Mouse (Mus musculus): ENCODE results near the gene Ephb1. TPM values are rescaled to one million over a fixed set of nuclear protein-coding genes. Genes with fewer than 3 reads are reported as not detected.

Gene Ephb1
- total and polyA plus RNA-seq, 3 experiments: not detected

GRCm38 (mm10) chr9:101903406-101903805 lies 451.1 kb downstream of the Ephb1 start:
- H3K4me1 ChIP-seq (ENCODE audit: control insufficient read depth in 1 of 2, insufficient read depth in 2 of 2, low read length in 2 of 2): no peaks in the 10 kb centered on the region
- no peak overlapping the region for H3K4me3 ChIP-seq (ENCODE audit: control insufficient read depth in 1 of 2, insufficient read depth in 1 of 2, low read depth in 2 of 2, low read length in 2 of 2)
- DNase-seq (ENCODE audit: low read depth, low spot score): no peak
- H3K27me3 ChIP-seq (ENCODE audit: control insufficient read depth in 1 of 2, insufficient read depth in 2 of 2, low read length in 2 of 2): no peaks in the 10 kb centered on the region
- no peaks in the 10 kb centered on the region for H3K36me3 ChIP-seq (ENCODE audit: control insufficient read depth in 1 of 2, insufficient read depth in 2 of 2, low read length in 2 of 2)
- no peak overlapping the region for H3K9ac ChIP-seq (ENCODE audit: control insufficient read depth, low read depth, low read length, poor library complexity, severe bottlenecking)
- H3K9me3 ChIP-seq (replicated peaks; ENCODE audit: insufficient read depth, low read length): no peaks in the 10 kb centered on the region
- H3K79me2 ChIP-seq (ENCODE audit: control insufficient read depth, insufficient read depth, low read length, poor library complexity): no peaks in the 10 kb centered on the region
- TF ChIP-seq ZKSCAN1 (IDR thresholded peaks at IDR 0.05; ENCODE audit: low read depth, low read length) (no peak), TCF12 (IDR thresholded peaks at IDR 0.05; ENCODE audit: low read depth, low read length) (no peak), HCFC1 (IDR thresholded peaks at IDR 0.05; ENCODE audit: low read depth, low read length) (no peak), POLR2A (IDR thresholded peaks at IDR 0.05; ENCODE audit: control insufficient read depth in 1 of 2, insufficient read depth in 1 of 2, low read depth in 1 of 2, low read length in 2 of 2, poor library complexity in 1 of 2) (no peak), MAX (IDR thresholded peaks at IDR 0.05; ENCODE audit: low read length) (no peak), USF1 (IDR thresholded peaks at IDR 0.05; ENCODE audit: low read depth, low read length) (no peak), CTCF (IDR thresholded peaks at IDR 0.05 in 2 of 3, conservative IDR thresholded peaks at IDR 0.05 in 1 of 3; ENCODE audit: control insufficient read depth in 1 of 3, insufficient read depth in 1 of 3, low read depth in 2 of 3, low read length in 3 of 3, poor library complexity in 1 of 3, severe bottlenecking in 1 of 3) (no peak), NRF1 (IDR thresholded peaks at IDR 0.05; ENCODE audit: insufficient read depth, low read depth, low read length, poor library complexity, severe bottlenecking) (no peak), MYB (IDR thresholded peaks at IDR 0.05; ENCODE audit: low read depth, low read length) (no peak), TAL1 (IDR thresholded peaks at IDR 0.05; ENCODE audit: low read length) (no peak)
- H3K27ac ChIP-seq (ENCODE audit: control insufficient read depth, low read depth, low read length): no peak overlapping the region

- no peak overlapping the region for H3K9ac ChIP-seq (ENCODE audit: control insufficient read depth, low read depth, low read length, poor library complexity, severe bottlenecking)
- no peaks in the 10 kb centered on the region for H3K4me1 ChIP-seq (ENCODE audit: control insufficient read depth in 1 of 2, insufficient read depth in 2 of 2, low read length in 2 of 2)
- H3K4me3 ChIP-seq (ENCODE audit: control insufficient read depth in 1 of 2, insufficient read depth in 1 of 2, low read depth in 2 of 2, low read length in 2 of 2): no peak overlapping the region
- H3K79me2 ChIP-seq (ENCODE audit: control insufficient read depth, insufficient read depth, low read length, poor library complexity): no peaks in the 10 kb centered on the region
- TF ChIP-seq CHD2 (IDR thresholded peaks at IDR 0.05; ENCODE audit: low read length) (no peak), MAFK (IDR thresholded peaks at IDR 0.05; ENCODE audit: borderline replicate concordance, low read depth, low read length) (peak; percentile 44; the same call in 1 of the 2 replicates)
- H3K27me3 ChIP-seq (ENCODE audit: control insufficient read depth in 1 of 2, insufficient read depth in 2 of 2, low read length in 2 of 2): no peaks in the 10 kb centered on the region
- no peaks in the 10 kb centered on the region for H3K9me3 ChIP-seq (replicated peaks; ENCODE audit: insufficient read depth, low read length)
- DNase-seq (ENCODE audit: low read depth, low spot score): no peak
- H3K36me3 ChIP-seq (ENCODE audit: control insufficient read depth in 1 of 2, insufficient read depth in 2 of 2, low read length in 2 of 2): no peaks in the 10 kb centered on the region
- H3K27ac ChIP-seq (ENCODE audit: control insufficient read depth, low read depth, low read length): no peak overlapping the region
Measured at GRCm38 (mm10) chr9:101897851-101898250, 456.6 kb downstream of the Ephb1 start.

- H3K4me3 ChIP-seq (ENCODE audit: control insufficient read depth in 1 of 2, insufficient read depth in 1 of 2, low read depth in 2 of 2, low read length in 2 of 2): no peak overlapping the region
- no peaks in the 10 kb centered on the region for H3K9me3 ChIP-seq (replicated peaks; ENCODE audit: insufficient read depth, low read length)
- H3K4me1 ChIP-seq (ENCODE audit: control insufficient read depth in 1 of 2, insufficient read depth in 2 of 2, low read length in 2 of 2): no peaks in the 10 kb centered on the region
Measured at GRCm38 (mm10) chr9:101883295-101883694, 471.2 kb downstream of the Ephb1 start.

More at GRCm38 (mm10) chr9:101883295-101883694, 471.2 kb downstream of the Ephb1 start:
- Histone ChIP-seq H3K9ac (ENCODE audit: control insufficient read depth, low read depth, low read length, poor library complexity, severe bottlenecking) (no peak overlapping the region), H3K27me3 (ENCODE audit: control insufficient read depth in 1 of 2, insufficient read depth in 2 of 2, low read length in 2 of 2) (no peaks in the 10 kb centered on the region), H3K36me3 (ENCODE audit: control insufficient read depth in 1 of 2, insufficient read depth in 2 of 2, low read length in 2 of 2) (no peaks in the 10 kb centered on the region), H3K79me2 (ENCODE audit: control insufficient read depth, insufficient read depth, low read length, poor library complexity) (no peaks in the 10 kb centered on the region), H3K27ac (ENCODE audit: control insufficient read depth, low read depth, low read length) (no peak overlapping the region)
- TF ChIP-seq MAZ (IDR thresholded peaks at IDR 0.05; ENCODE audit: low read depth, low read length) (no peak), USF2 (IDR thresholded peaks at IDR 0.05; ENCODE audit: borderline replicate concordance in 1 of 2, insufficient read depth in 1 of 2, low read depth in 1 of 2, low read length in 2 of 2) (no peak), HCFC1 (IDR thresholded peaks at IDR 0.05; ENCODE audit: low read depth, low read length) (no peak), E2F4 (IDR thresholded peaks at IDR 0.05; ENCODE audit: borderline replicate concordance, low read depth, low read length) (no peak), POLR2AphosphoS5 (IDR thresholded peaks at IDR 0.05; ENCODE audit: borderline replicate concordance, low read depth, low read length) (no peak), TCF12 (IDR thresholded peaks at IDR 0.05; ENCODE audit: low read depth, low read length) (no peak), GATA1 (IDR thresholded peaks at IDR 0.05; ENCODE audit: low read depth, low read length) (no peak), CHD2 (IDR thresholded peaks at IDR 0.05; ENCODE audit: low read length) (no peak), MYB (IDR thresholded peaks at IDR 0.05; ENCODE audit: low read depth, low read length) (no peak), MEF2A (IDR thresholded peaks at IDR 0.05; ENCODE audit: extremely low read depth, insufficient replicate concordance, low read depth, low read length, poor library complexity, severe bottlenecking) (no peak), ELF1 (IDR thresholded peaks at IDR 0.05; ENCODE audit: low read depth, low read length) (no peak), USF1 (IDR thresholded peaks at IDR 0.05; ENCODE audit: low read depth, low read length) (no peak), ZNF384 (IDR thresholded peaks at IDR 0.05; ENCODE audit: low read depth, low read length) (no peak), MAFK (IDR thresholded peaks at IDR 0.05; ENCODE audit: borderline replicate concordance, low read depth, low read length) (no peak), MYC (IDR thresholded peaks at IDR 0.05; ENCODE audit: low read depth, low read length) (no peak)
- DNase-seq (ENCODE audit: low read depth, low spot score): no peak
